Mouse (Mus musculus) G1E-ER4 (cell line): Measurements from ENCODE around the gene Kif11. TPM values are rescaled to one million over a fixed set of nuclear protein-coding genes. Genes with fewer than 3 reads are reported as not detected.

Experiments used
- GATA1 ChIP-seq: IDR thresholded peaks from one replicate; pipeline ENCODE4 v1.8.0; 2012; ENCODE audit warnings: low read length, inconsistent platforms
- polyA plus RNA-seq: library from polyadenylated mRNA; stranded (reverse); fragments of >175 nt; gene quantifications from 2 replicates; pipeline ENCODE4 v1.2.3, GENCODE M21; 2012

Kif11 gene
- polyA plus RNA-seq, 1 experiment: 7.0 TPM

DNA sequence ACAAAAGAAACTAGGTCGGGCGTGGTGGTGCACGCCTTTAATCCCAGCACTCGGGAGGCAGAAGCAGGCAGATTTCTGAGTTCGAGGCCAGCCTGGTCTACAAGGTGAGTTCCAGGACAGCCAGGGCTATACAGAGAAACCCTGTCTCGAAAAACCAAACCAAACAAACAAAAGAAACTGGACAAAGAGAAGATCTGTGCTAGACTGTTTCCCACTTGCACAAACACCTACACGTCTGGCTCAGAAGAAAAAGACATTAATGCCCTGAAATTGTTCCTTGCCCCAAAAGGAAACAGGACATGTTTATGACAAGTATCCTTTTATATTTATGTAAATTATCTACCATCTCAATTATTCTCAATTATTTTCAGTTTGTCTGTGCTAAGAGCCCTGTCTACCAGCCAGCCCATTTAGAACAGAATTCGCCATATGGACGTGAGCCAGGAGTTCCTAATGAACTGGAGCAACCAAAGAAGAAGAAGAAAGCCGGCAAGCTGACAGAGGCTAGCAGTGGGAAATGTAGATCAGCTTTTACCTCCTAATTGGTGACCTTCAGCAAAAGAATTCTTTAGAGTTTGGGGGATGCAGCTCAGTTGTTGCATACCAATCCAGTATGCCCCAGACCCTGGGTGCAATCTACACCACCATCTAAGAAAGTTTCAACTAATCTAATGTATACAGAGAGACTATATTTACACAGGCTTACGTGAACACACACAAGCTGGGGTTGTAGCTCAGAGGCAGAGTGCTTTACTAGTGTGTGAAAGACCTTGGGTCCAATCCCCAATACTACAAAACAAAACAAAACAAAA, 12.9 kb upstream of the Kif11 start:
- TF ChIP-seq GATA1: no peak

DNA sequence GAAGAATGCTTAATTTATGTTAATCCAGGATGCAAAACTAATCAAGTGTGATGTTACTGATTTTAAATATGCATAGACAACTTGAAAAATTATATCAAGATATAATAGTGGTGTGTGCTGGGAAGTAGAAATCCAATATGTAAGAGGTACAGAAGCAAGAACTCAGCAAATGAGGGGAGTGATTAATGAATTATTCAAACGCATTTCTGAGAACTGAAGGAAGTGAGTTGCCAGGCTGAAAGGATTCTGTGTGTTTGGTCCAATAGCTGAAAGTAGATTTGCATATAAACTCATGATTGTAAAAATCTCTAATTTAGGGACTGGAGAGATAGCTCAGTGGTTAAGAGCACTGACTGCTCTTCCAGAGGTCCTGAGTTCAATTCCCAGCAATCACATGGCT, 7.2 kb upstream of the Kif11 start:
- TF ChIP-seq GATA1: no peak

DNA sequence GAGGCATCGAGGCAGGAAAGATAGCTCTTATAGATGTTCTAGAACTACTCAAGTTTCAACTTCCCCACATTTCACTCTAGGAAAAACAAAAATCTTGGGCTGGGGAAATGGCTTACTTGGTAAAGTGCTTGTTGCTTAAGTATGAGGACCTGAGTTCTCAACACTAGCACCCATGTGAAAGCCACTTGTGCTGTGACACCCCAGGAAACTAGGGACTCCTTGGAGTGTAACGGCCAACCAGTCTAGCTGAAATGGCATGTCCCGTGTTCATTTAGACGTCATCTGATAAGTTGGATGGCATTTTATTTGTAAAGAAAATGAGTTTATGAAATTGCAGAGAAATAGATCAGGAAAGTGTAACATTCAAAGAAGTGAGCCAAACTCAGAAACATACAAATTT, 6.3 kb upstream of the Kif11 start:
- TF ChIP-seq GATA1: no peak

DNA sequence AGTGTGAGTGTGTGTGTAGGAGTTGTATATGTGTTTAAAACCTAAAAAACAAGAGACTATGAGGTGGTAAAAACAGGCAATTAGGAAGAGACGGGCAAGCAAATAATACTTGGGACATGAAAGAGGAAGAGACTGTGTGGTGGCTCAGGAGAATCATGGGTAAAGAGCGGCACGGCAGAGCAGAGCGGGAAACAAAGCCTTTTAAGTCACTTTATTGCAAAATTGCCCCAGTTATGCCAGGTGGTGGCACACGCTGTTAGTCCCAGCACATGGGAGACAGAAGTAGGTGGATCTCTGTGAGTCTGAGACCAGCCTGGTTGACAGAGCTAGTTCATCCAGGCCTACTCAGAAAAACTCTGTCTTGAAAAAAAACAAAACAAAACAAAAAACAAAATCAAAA, 5.8 kb upstream of the Kif11 start:
- TF ChIP-seq GATA1: no peak

DNA sequence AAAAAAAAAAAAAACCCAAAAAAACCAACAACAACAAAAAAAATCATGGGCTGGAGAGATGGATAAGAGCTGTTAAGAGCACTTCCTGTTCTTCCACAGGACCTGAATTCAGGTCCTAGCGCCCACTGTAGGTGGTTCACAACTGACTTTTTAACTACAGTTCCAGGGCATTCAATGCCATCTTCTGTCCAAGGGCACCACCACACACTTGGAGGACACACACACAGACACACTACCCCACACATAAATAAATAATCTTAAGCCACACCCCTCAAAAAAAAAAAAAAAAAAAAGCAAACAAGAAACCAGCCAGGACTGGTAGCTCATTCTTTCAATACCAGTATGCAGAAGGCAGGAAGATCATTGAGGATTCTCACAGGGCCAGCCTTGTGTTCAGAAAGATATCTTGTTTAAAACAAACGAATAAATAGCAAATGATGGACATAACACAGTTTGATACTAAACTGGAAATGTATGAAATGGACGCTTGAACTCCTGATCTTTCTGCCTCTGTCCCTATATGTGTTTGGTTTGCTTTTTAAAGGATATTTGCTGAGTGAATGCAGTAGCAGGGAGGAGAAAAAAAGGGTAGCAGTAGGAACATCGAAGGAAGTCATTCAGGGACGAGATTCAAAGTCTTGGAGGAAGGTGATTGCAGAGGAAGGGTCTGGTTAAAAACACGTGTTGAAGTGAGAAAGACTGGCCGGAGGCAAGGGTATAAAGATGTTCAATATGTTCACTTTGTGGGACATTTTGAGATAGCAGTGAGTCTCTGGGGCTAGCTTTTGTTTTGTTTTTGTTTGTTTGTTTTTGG, 1.1 kb upstream of the Kif11 start:
- TF ChIP-seq GATA1: no peak

DNA sequence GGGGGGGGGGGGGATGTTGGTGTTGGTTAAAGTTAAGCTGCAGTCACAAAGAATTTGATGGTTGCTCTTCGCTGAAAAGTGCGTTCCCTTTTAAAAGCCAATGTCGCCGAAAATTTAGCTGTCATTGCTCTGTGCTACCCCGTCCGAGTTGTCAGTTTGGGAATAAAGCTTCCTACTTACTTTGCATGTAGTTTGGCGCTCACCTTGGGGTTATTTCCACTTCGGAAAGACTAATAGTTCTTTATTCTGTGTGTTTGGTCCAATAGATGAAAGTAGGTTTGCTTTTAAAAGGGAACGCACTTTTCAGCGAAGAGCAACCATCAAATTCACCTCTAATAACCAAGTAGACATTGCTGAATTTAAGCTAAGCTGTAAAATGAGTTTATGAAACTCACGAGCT, 638 bp downstream of the Kif11 start:
- TF ChIP-seq GATA1: no peak

DNA sequence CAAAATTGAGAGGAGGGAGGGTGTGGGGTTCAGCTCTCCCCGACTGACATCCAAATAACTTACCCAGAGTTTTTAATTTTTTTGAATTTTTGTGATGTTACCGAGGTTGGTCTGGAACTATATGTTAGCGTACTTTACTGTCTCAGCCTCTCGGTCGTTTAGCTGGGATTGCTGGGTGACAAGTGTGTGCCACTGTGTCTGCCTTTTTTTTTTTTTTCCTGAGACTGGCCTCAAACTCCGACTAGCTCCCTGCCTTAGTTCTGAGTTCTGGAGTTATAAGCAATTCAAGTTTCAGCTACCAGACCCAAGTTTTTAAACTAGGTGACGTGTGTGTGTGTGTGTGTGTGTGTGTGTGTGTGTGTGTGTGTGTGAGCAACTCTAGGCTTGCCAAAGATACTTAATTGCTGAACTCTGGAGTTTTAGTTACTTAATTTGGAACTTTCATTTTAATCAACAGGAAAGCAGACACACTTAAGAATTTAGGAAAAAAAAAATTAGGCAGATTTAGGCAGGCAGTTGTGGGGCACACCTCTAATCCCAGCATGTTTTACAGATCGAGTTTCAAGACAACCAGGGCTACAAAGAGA, 1.3 kb downstream of the Kif11 start:
- no peak for TF ChIP-seq GATA1

DNA sequence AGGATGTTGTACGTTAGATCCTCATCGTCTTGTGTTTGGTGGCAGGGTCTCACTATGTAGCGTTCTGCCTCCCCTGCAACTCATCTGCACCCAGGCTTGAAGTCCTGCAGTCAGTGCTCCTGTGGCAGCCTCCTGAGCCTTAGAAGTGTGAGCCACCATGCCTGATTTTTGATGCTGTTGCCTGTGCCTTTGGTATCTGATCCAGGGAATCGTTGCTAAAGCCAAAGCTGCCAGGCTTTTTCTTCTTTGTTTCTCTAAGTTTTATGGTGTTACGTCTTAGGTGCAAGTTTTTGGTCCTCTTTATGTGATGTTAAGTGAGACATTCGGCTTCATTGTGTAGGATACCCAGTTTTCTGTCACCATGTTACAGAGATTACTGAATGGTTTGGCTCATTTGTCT, 2.6 kb downstream of the Kif11 start:
- TF ChIP-seq GATA1: no peak

DNA sequence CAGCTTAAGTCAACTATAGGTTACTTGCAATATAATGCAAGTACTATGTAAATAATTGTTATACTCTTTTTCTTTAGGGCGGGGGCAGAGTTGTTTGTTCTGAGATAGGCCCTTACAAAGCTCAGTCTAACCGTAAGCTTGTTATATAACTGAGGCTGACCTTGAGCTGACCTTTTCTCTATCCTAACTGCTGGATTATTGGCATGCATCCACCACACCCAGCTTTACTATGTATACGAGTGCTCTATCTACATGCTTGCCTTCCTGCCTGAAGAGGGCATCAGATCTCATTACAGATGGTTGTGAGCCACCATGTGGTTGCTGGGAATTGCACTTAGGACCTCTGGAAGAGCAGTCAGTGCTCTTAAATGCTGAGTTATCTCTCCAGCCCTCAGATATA, 9.9 kb downstream of the Kif11 start:
- no peak for TF ChIP-seq GATA1

DNA sequence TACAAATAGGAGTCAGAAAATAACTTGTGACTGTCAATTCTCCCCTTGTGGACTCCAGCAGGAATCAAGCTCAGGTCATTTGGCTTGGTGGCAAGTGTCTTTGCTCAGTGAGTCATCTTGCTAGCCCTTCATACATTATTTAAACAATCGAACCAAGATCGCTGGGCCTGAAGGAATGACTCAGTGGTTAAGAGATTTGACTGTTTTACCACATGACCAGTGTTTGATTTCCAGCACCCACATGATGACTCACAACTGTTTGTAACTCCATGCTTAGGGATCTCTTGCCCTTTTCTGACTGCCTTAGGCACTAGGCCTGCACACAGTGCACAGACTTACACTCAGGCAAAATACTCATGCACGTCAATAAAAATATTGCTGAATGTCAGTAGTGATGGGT, 15.7 kb downstream of the Kif11 start:
- TF ChIP-seq GATA1: no peak

DNA sequence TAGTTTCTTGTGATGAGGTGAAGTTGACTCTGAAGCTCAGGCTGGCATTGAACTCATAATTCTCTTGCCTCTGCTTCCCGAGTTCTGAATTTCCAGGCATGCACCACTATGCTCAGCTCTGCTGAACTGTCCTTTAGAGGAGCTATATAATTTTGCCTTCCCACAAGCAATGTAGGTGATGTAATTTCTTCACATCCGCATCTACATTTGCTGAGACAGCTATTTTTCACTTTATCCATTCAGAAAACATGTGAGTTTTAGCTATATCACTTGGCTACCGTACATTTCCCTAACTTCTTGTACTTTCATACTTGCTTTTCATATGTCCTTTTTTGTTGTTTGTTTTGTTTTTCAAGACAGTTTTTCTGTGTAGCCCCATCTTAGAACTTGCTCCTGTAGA, 20.1 kb downstream of the Kif11 start:
- TF ChIP-seq GATA1: no peak

DNA sequence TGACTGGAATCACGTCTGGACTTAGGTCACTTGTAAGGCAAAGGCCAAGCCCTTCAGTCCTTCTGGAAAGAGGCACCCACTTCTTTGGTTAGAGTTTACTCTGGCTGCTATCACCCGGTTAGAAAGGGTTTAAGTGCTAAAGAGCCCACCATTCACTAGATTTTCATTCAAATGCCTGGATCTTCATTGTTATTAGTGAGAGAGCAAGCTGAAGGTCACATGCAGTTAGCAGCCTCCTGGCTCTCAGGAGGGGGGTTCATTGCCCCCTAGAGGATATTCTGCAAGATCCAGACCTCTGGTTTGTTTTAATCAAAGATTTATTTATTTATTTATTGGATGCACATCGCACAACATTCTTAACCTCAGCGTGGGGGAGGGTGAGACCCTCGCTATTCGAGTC, 24.7 kb downstream of the Kif11 start:
- no peak for TF ChIP-seq GATA1

DNA sequence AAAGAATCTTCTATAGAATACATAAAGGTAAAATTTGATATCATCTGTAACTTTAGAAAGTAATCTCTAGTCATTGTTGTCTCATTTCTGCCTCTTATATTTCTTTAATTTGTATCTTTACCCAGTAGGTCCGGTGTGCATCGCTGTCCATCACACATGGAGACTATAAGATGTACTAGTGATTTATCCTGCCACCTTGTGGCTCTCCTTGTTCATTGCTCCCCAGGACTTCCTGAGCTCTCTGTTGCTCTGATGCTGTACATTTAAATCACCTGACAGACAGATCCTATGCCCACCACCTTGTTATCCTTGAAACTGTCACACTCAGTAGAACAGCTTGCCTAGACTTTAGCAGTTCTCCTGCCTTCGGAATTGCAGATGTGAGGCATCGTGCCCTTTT, 42.1 kb downstream of the Kif11 start:
- no peak for TF ChIP-seq GATA1

DNA sequence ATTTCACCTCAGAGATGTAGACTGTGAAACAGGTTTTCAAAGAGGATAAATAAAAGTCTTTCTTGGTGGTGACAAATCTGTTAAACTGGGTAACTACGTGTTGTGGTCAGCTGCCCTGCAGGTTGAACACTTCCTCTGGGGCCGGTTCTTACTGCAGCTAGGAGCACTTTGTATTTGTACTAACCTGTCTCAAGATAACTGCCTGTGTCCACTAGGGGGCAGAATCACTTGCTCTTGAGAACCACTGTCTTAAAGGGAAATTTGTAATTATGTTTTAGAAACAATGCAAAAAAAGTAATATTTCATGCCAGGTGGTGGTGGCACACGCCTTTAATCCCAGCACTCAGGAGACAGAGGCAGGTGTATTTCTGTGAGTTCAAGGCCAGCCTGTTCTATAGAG, 43.4 kb downstream of the Kif11 start:
- TF ChIP-seq GATA1: no peak

DNA sequence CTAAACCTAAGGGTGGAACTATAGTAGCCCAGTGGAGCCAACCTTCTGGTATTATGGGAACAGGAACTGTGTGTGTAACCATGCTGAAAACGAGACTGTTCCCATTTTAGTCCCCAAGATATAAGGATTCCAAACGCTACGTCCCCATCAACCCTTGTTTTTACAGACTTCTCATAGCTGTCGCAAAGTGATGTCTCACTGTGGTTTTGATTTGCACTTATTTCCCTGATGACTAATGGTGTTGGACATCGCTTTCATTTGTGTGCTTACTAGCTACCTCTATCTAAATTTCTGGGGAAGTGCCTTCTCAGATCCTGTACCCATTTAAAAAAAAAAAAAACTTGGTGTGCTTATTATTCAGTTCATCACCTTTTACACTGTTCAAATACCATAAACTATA, 52.4 kb downstream of the Kif11 start:
- no peak for TF ChIP-seq GATA1

DNA sequence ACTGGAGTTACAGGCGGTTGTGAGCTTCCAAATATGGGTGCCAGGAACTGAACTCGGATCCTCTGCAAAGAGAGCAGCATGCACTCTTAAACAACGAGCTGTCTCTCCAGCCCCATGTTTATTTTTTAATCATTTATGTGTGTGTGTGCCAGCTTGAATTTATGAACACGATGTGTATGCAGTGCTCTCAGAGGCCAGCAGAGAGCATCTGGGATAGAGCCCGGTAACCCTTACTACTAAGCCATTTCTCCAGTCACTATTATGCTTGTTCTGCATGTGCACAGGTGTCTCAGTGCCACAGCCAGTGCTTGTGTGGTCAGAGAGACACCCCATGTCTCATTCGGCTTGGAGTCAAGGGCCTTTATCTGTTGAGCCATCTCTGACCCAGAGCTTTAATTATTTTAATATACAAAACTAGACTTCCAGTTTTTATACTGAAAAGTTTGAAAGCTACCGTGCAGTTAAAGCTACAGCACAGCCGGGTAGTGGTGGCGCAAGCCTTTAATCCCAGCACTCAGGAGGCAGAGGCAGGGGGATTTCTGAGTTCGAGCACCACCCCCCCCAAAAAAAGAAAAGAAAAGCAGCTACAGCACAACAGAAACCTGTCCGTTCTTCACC, 55.0 kb downstream of the Kif11 start:
- TF ChIP-seq GATA1: no peak

DNA sequence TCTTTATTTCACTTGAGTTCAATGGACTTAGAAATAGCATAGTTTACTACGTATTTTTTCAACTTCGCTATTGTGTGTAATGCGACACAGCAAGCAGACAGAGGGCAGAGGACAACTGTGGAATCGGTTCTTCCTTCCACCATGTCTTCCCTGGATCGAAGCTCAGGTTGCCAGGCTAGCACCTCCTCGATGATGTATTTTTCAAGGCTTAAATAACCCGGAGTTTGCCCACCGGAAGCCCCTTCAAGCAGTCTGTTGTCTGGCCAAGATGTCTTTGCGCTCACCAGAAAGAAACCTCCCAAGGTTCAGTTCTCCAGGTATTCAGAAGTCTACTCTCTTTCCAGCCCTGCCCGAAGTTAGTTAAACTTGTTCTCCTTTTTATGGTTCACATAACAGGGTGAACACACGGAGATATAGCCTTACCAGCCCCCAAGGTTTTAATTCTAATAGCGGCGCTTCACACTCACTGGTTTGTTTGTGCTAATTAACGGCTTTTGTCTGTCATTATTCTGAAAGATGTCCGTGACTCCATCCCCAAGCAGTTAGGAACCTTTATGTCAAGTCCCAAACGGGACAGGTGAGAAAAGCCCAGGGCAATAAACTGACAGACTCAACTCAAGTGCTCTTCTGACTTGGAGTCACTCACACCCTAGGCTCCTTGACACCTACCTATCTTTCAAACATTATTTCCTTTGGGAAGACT, 56.8 kb downstream of the Kif11 start:
- TF ChIP-seq GATA1: no peak
